Mouse (Mus musculus) myocyte (in vitro differentiated cells): ENCODE measurements around the gene Cipc. TPM values are rescaled to one million over a fixed set of nuclear protein-coding genes. Genes with fewer than 3 reads are reported as not detected.

Source experiments
- H3K27me3 ChIP-seq: one replicate; pipeline ENCODE4 v1.6.1; 2011; ENCODE audit not compliant: control insufficient read depth, insufficient read depth, insufficient read length
- H3K36me3 ChIP-seq: one replicate; pipeline ENCODE4 v1.6.1; 2011; ENCODE audit not compliant: control insufficient read depth, insufficient read depth
- H3K4me2 ChIP-seq: one replicate; pipeline ENCODE4 v1.6.1; 2011; ENCODE audit warnings: low read depth, control low read depth
- H3K4me3 ChIP-seq: one replicate; pipeline ENCODE4 v1.5.1; 2011; ENCODE audit warnings: mild to moderate bottlenecking, control low read depth, moderate library complexity
- H3K79me2 ChIP-seq: one replicate; pipeline ENCODE4 v1.6.1; 2011; ENCODE audit not compliant: control insufficient read depth, insufficient read depth
- H3ac ChIP-seq: one replicate; pipeline ENCODE4 v1.6.1; 2011; ENCODE audit not compliant: control insufficient read depth, insufficient read length
- CEBPB ChIP-seq: IDR thresholded peaks from 2 replicates; pipeline ENCODE4 v1.6.1; 2011; ENCODE audit warnings: mild to moderate bottlenecking, moderate library complexity; ENCODE audit not compliant: poor library complexity, insufficient read depth, severe bottlenecking
- E2F4 ChIP-seq: IDR thresholded peaks from one replicate; pipeline ENCODE4 v1.6.1; 2011; ENCODE audit warnings: mild to moderate bottlenecking, control low read depth, moderate library complexity; ENCODE audit not compliant: insufficient read depth
- MAX ChIP-seq: IDR thresholded peaks from one replicate; pipeline ENCODE4 v1.6.1; 2011; ENCODE audit warnings: low read depth, mild to moderate bottlenecking, control low read depth
- MYOD1 ChIP-seq, 3 experiments: IDR thresholded peaks; one replicate each; pipeline ENCODE4 v1.6.1; 2011; ENCODE audit warnings: control low read depth in 2 of 3, low read depth in 2 of 3, mild to moderate bottlenecking in 2 of 3, moderate library complexity in 1 of 3; ENCODE audit not compliant: insufficient read length in 2 of 3, control insufficient read depth in 1 of 3
- MYOG ChIP-seq, 3 experiments: IDR thresholded peaks; one replicate each; pipeline ENCODE4 v1.6.1; 2011; ENCODE audit warnings: control low read depth in 2 of 3, low read depth in 2 of 3, mild to moderate bottlenecking in 2 of 3; ENCODE audit not compliant: insufficient read length in 2 of 3, control insufficient read depth in 1 of 3, insufficient read depth in 1 of 3
- POLR2A ChIP-seq: IDR thresholded peaks from one replicate; pipeline ENCODE4 v1.6.1; 2011; ENCODE audit warnings: low read depth, mild to moderate bottlenecking, control low read depth, moderate library complexity; ENCODE audit not compliant: insufficient read length
- POLR2AphosphoS2 ChIP-seq: IDR thresholded peaks from one replicate; pipeline ENCODE4 v1.6.1; 2011; ENCODE audit warnings: low read depth, control low read depth; ENCODE audit not compliant: insufficient read length
- REST ChIP-seq: IDR thresholded peaks from one replicate; pipeline ENCODE4 v1.6.1; 2011; ENCODE audit warnings: mild to moderate bottlenecking, control low read depth, moderate library complexity; ENCODE audit not compliant: insufficient read depth, insufficient read length
- SRF ChIP-seq: IDR thresholded peaks from one replicate; pipeline ENCODE4 v1.6.1; 2011; ENCODE audit warnings: low read depth; ENCODE audit not compliant: control insufficient read depth, insufficient read length
- TCF12 ChIP-seq: IDR thresholded peaks from one replicate; pipeline ENCODE4 v1.6.1; 2011; ENCODE audit warnings: mild to moderate bottlenecking, control low read depth; ENCODE audit not compliant: poor library complexity, insufficient read depth, severe bottlenecking
- TCF3 ChIP-seq: IDR thresholded peaks from one replicate; pipeline ENCODE4 v1.6.1; 2011; ENCODE audit warnings: low read depth, control low read depth; ENCODE audit not compliant: insufficient read length
- USF1 ChIP-seq: IDR thresholded peaks from one replicate; pipeline ENCODE4 v1.6.1; 2011; ENCODE audit warnings: low read depth, mild to moderate bottlenecking, control low read depth, moderate library complexity
- polyA plus RNA-seq: library from polyadenylated mRNA; unstranded; fragments of >200 nt; fragmentation: generic; extraction: Trizol; gene quantifications from one replicate; pipeline ENCODE4 v1.2.1, GENCODE M21; 2012; ENCODE audit warnings: missing spikeins

Cipc gene
- polyA plus RNA-seq, 1 experiment, result 14.7 TPM

DNA sequence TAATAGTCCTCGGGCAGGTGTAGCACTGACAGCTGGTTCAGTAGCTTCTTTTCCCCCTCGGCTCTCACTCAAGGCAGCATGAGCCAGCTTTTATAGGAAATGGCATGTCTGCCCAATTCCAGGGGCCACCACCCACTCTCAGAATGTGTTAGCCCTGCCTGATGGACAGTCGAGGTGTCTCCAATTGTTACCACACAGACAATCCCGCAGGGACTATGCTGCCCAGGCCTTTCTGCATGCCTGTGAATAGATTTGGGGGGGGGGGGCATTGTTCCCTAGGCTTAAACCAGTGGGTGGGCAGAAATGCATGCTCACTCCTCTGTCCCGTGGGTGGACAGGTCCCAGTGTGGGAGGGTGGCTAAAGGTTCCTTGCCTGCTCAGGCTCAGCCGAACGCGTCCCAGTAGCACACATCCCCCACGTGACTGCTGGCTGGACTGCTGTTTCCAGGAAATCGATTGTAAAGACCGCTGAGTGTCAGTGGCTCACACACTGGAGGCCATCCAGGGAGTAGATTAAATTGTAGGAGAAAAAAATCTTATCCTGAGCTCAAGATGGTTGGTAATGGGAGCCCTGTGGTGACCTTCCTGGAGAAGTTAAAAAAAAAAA is 28.4 kb upstream of the Cipc start:
- no peaks in the 10 kb centered on the region for H3K36me3 ChIP-seq
- TF ChIP-seq POLR2AphosphoS2 (no peak), USF1 (no peak), TCF12 (no peak), POLR2A (no peak), TCF3 (no peak), MYOD1 (IDR thresholded peaks at IDR 0.05; ENCODE audit: control insufficient read depth in 1 of 3, insufficient read length in 2 of 3, low read depth in 2 of 3) (no peak), SRF (no peak), E2F4 (no peak), REST (no peak), MYOG (IDR thresholded peaks at IDR 0.05; ENCODE audit: control insufficient read depth in 1 of 3, insufficient read depth in 1 of 3, insufficient read length in 2 of 3, low read depth in 2 of 3) (no peak), CEBPB (no peak), MAX (no peak)
- no peak overlapping the region for H3ac ChIP-seq
- H3K4me3 ChIP-seq, result no peak overlapping the region
- H3K79me2 ChIP-seq, result no peaks in the 10 kb centered on the region
- H3K27me3 ChIP-seq, result no peaks in the 10 kb centered on the region
- H3K4me2 ChIP-seq, result no peak overlapping the region

DNA sequence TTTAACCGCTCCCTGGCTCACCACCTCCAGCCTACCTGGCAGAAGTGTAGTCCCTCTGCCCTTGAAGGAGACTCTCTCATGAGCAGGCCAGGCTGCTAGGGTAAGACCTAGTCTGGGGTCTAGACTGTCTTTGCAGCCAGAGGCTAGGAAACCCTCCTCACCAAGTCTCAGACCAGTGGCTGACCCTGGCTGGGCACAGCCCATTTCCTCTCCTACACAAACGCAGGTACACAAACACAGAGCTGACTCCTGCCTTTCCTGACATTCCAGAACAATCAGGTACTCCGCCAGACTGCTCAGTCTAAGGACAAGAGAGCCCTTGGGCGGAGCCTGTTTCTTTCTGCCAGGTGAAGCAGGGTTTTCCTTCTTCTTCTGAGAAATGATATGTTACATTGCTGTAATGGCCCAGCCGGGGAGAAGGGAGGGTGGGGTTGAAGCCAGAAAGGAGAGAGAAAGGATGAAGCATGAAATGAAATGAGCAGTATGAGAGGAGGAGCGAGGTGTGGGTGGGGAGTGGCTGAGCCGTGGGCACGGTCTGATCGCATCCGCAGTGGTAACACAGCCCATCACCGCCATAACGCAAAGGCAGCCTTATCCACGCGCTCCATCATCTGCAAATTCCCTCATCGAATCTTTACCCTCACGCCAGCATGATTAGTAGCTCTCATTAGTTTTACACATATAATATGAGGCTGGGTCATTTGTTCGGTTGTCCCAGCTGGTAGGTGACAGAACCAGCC is 27.7 kb upstream of the Cipc start:
- Histone ChIP-seq H3K79me2 (no peaks in the 10 kb centered on the region), H3K27me3 (no peaks in the 10 kb centered on the region), H3K36me3 (no peaks in the 10 kb centered on the region)

DNA sequence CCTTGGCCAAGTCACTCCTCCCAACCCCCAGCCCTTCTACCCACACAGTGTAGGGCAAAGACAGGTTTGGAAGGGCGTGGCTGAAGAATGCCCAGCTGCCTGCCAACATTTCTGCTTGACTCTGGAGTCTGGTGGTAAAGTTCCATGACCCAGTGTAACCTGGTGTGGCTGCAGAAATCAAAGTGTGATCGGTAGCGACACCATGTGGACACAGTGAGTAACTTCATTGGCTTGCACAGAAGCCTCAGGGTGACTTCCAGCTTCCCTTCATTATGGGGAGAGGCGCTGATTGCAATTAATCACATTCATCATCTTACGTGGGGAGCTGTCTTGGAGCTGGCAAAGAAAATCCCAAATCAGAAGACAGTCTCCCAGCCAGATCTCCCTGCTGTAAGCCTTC is 23.0 kb upstream of the Cipc start:
- Histone ChIP-seq H3K36me3 (no peaks in the 10 kb centered on the region), H3K4me3 (no peak overlapping the region), H3K4me2 (peak overlapping the region; percentile 16), H3K27me3 (no peaks in the 10 kb centered on the region), H3ac (no peak overlapping the region), H3K79me2 (no peaks in the 10 kb centered on the region)
- TF ChIP-seq REST (no peak), E2F4 (no peak), SRF (no peak), MYOD1 (IDR thresholded peaks at IDR 0.05; ENCODE audit: control insufficient read depth in 1 of 3, insufficient read length in 2 of 3, low read depth in 2 of 3) (peak in 1 of 3 experiments; percentile 70), POLR2AphosphoS2 (peak; percentile 33), TCF3 (no peak), TCF12 (no peak), USF1 (no peak), CEBPB (no peak), POLR2A (no peak), MYOG (IDR thresholded peaks at IDR 0.05; ENCODE audit: control insufficient read depth in 1 of 3, insufficient read depth in 1 of 3, insufficient read length in 2 of 3, low read depth in 2 of 3) (peak in 2 of 3 experiments; percentile 14 to 74), MAX (no peak)

More for the DNA sequence above, 27.7 kb upstream of the Cipc start:
- Histone ChIP-seq H3ac (no peak overlapping the region), H3K4me2 (no peak overlapping the region), H3K4me3 (no peak overlapping the region)
- TF ChIP-seq MYOG (IDR thresholded peaks at IDR 0.05; ENCODE audit: control insufficient read depth in 1 of 3, insufficient read depth in 1 of 3, insufficient read length in 2 of 3, low read depth in 2 of 3) (no peak), POLR2AphosphoS2 (peak; percentile 67)

DNA sequence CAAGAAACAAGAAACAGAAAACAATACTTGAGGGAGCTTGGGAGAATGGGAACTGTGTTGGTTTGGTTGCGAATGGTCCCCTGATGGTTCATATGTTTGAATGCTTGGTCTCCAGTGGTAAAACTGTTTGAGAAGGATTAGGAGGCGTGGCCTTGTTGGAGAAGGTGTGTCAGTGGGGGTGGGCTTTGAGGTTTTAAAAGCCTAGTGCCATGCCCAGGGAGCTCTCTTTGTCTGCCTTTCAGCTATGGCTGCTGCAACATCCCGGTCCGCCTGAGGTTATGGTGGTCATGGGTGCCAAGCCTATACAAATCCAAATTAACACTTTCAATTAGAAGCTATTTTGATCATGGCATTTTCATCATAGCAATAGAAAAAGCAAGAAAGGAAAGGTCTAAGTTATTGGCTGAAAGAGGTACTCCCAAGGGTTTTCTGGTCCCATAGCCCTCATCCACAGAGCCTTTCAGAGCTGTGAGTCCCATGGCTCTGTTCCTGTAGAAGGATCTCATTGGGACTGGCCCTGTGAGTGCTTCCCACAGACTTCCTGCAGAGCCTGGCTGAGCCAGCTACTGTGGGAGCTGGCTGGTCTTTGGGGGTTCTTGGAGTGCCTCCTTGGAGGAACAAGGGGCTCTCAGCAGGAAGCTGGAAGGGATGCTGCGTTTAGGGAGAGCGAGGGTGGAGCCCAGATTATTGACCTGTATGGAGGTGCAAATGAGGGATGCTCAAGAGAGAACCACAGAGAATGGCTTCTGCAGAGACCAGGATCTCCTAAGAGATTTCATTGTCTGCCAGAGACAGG is 15.7 kb upstream of the Cipc start:
- H3K4me2 ChIP-seq, result no peak overlapping the region
- no peak for TF ChIP-seq TCF12
- TF ChIP-seq MYOG (IDR thresholded peaks at IDR 0.05; ENCODE audit: control insufficient read depth in 1 of 3, insufficient read depth in 1 of 3, insufficient read length in 2 of 3, low read depth in 2 of 3), result no peak
- no peak for TF ChIP-seq POLR2A
- no peak for TF ChIP-seq TCF3
- H3ac ChIP-seq, result no peak overlapping the region
- H3K79me2 ChIP-seq, result no peaks in the 10 kb centered on the region
- H3K27me3 ChIP-seq, result no peaks in the 10 kb centered on the region
- H3K36me3 ChIP-seq, result no peaks in the 10 kb centered on the region
- H3K4me3 ChIP-seq, result no peak overlapping the region
